Mouse (Mus musculus) CH12.LX (cell line): Measurements from ENCODE around the gene Serp2. TPM values are rescaled to one million over a fixed set of nuclear protein-coding genes. Genes with fewer than 3 reads are reported as not detected.

Source experiments
- DNase-seq: peaks from one replicate; pipeline ENCODE4 v3.0.0-alpha.2; 2013; ENCODE audit errors: extremely low read depth
- H3K27ac ChIP-seq: 2 replicates; pipeline ENCODE4 v1.5.1; 2012; ENCODE audit warnings: low read depth, mild to moderate bottlenecking, control low read depth, moderate library complexity; ENCODE audit not compliant: insufficient read depth
- H3K27me3 ChIP-seq: replicated peaks from 2 replicates; pipeline ENCODE3; 2012; ENCODE audit warnings: inconsistent platforms
- H3K36me3 ChIP-seq, 2 experiments: replicated peaks in 1 of 2; 2 replicates each; pipeline versions ENCODE3 to v1.6.1; 2012; ENCODE audit warnings: inconsistent platforms in 1 of 2, low read length in 1 of 2, mild to moderate bottlenecking in 1 of 2, mixed read lengths in 1 of 2, moderate library complexity in 1 of 2; ENCODE audit not compliant: control insufficient read depth in 1 of 2, insufficient read depth in 1 of 2
- H3K4me1 ChIP-seq, 2 experiments: 2 replicates each; pipeline ENCODE4 v1.6.1; 2012; ENCODE audit warnings: inconsistent platforms in 1 of 2, moderate library complexity in 1 of 2; ENCODE audit not compliant: insufficient read depth in 2 of 2, control insufficient read depth in 1 of 2
- H3K4me2 ChIP-seq: 2 replicates; pipeline ENCODE4 v1.6.1; 2012; ENCODE audit warnings: low read depth, mild to moderate bottlenecking, control low read depth; ENCODE audit not compliant: poor library complexity, insufficient read depth, severe bottlenecking
- H3K4me3 ChIP-seq, 3 experiments: fragments of 150-350 bp in 1 of 3; sonication (generic) in 1 of 3; replicated peaks in 1 of 3; 2 replicates each; pipeline versions ENCODE3 to v1.5.1; 2011 to 2012; ENCODE audit warnings: low read depth in 2 of 3, low read length in 2 of 3, mild to moderate bottlenecking in 2 of 3, moderate library complexity in 2 of 3, control low read depth in 1 of 3, improper control_type of control experiment in 1 of 3, inconsistent platforms in 1 of 3, mixed read lengths in 1 of 3; ENCODE audit not compliant: poor library complexity in 1 of 3
- H3K79me2 ChIP-seq: replicated peaks from 2 replicates; pipeline ENCODE4 v1.6.1; 2012; ENCODE audit warnings: mild to moderate bottlenecking, moderate library complexity; ENCODE audit not compliant: control insufficient read depth, poor library complexity, insufficient read depth, severe bottlenecking; ENCODE audit errors: extremely low read depth
- H3K9ac ChIP-seq: 2 replicates; pipeline ENCODE4 v1.6.1; 2012; ENCODE audit warnings: low read depth, mild to moderate bottlenecking, control low read depth, moderate library complexity; ENCODE audit not compliant: insufficient read depth
- H3K9me3 ChIP-seq: replicated peaks from 2 replicates; pipeline ENCODE3; 2012; ENCODE audit warnings: low read length, inconsistent platforms, mixed read lengths
- BHLHE40 ChIP-seq: IDR thresholded peaks from 2 replicates; pipeline ENCODE4 v1.6.1; 2011; ENCODE audit warnings: mild to moderate bottlenecking, low read depth, low read length, improper control_type of control experiment
- CHD1 ChIP-seq: IDR thresholded peaks from 2 replicates; pipeline ENCODE4 v1.6.1; 2012; ENCODE audit warnings: low read depth, low read length, improper control_type of control experiment, inconsistent platforms
- ELF1 ChIP-seq: IDR thresholded peaks from 2 replicates; pipeline ENCODE4 v1.6.1; 2014; ENCODE audit warnings: low read depth, mild to moderate bottlenecking, inconsistent platforms, low read length, improper control_type of control experiment
- EP300 ChIP-seq: IDR thresholded peaks from 2 replicates; pipeline ENCODE4 v1.6.1; 2011; ENCODE audit warnings: low read length, improper control_type of control experiment
- GABPA ChIP-seq: IDR thresholded peaks from 2 replicates; pipeline ENCODE4 v1.6.1; 2012; ENCODE audit warnings: low read depth, low read length, improper control_type of control experiment, inconsistent platforms; ENCODE audit not compliant: insufficient replicate concordance
- JUN ChIP-seq: IDR thresholded peaks from 2 replicates; pipeline ENCODE4 v1.6.1; 2011; ENCODE audit warnings: low read depth, mild to moderate bottlenecking, low read length, improper control_type of control experiment, moderate library complexity; ENCODE audit not compliant: insufficient read depth
- KAT2A ChIP-seq: IDR thresholded peaks from 2 replicates; pipeline ENCODE4 v1.6.1; 2012; ENCODE audit warnings: low read length, improper control_type of control experiment, inconsistent platforms; ENCODE audit not compliant: insufficient replicate concordance
- MAFK ChIP-seq: IDR thresholded peaks from 2 replicates; pipeline ENCODE4 v1.6.1; 2011; ENCODE audit warnings: low read length, improper control_type of control experiment; ENCODE audit not compliant: insufficient replicate concordance
- MAX ChIP-seq: IDR thresholded peaks from 2 replicates; pipeline ENCODE4 v1.6.1; 2011; ENCODE audit warnings: low read length, improper control_type of control experiment
- MAZ ChIP-seq: IDR thresholded peaks from 2 replicates; pipeline ENCODE4 v1.6.1; 2012; ENCODE audit warnings: low read depth, mild to moderate bottlenecking, inconsistent platforms, low read length, improper control_type of control experiment, moderate library complexity
- MEF2A ChIP-seq: IDR thresholded peaks from 2 replicates; pipeline ENCODE4 v1.6.1; 2014; ENCODE audit warnings: low read depth, mild to moderate bottlenecking, inconsistent platforms, low read length, improper control_type of control experiment, borderline replicate concordance
- MXI1 ChIP-seq: IDR thresholded peaks from 2 replicates; pipeline ENCODE4 v1.6.1; 2011; ENCODE audit warnings: mild to moderate bottlenecking, low read depth, low read length, improper control_type of control experiment
- NELFE ChIP-seq: IDR thresholded peaks from 2 replicates; pipeline ENCODE4 v1.6.1; 2011; ENCODE audit warnings: low read depth, low read length, improper control_type of control experiment
- PAX5 ChIP-seq: IDR thresholded peaks from 2 replicates; pipeline ENCODE4 v1.6.1; 2012; ENCODE audit warnings: low read length, inconsistent platforms, mixed read lengths
- POLR2A ChIP-seq: IDR thresholded peaks from 2 replicates; pipeline ENCODE4 v1.6.1; 2011; ENCODE audit warnings: low read depth, mild to moderate bottlenecking, improper control_type of control experiment, low read length
- RAD21 ChIP-seq: IDR thresholded peaks from 2 replicates; pipeline ENCODE4 v1.6.1; 2011; ENCODE audit warnings: low read depth, mild to moderate bottlenecking, low read length, improper control_type of control experiment, moderate library complexity
- USF1 ChIP-seq: IDR thresholded peaks from 2 replicates; pipeline ENCODE4 v1.6.1; 2014; ENCODE audit warnings: low read depth, mild to moderate bottlenecking, inconsistent platforms, low read length, improper control_type of control experiment
- ZC3H11A ChIP-seq: IDR thresholded peaks from 2 replicates; pipeline ENCODE4 v1.6.1; 2012; ENCODE audit warnings: low read depth, mild to moderate bottlenecking, inconsistent platforms, low read length, improper control_type of control experiment
- ZNF384 ChIP-seq: IDR thresholded peaks from 2 replicates; pipeline ENCODE4 v1.6.1; 2012; ENCODE audit warnings: low read depth, low read length, improper control_type of control experiment, inconsistent platforms
- dilution Hi-C: fragments of 300-500 bp; cut with MboI; formaldehyde crosslinking; loops from 2 replicates; pipeline ENCODE4 v1.14.3; 2020; ENCODE audit warnings: low sequenced_read_pairs; ENCODE audit not compliant: extremely low pct_unique_long_range_greater_than_20kb, extremely low pct_ligation_motif_present
- in situ Hi-C: fragments of 300-500 bp; cut with MboI; formaldehyde crosslinking; loops from 3 replicates; pipeline ENCODE4 v1.14.3; 2019; ENCODE audit warnings: low sequenced_read_pairs, low pct_ligation_motif_present, low pct_unique_long_range_greater_than_20kb, mixed read lengths
- polyA plus RNA-seq: library from polyadenylated mRNA; unstranded; fragments of >175 nt; gene quantifications from 2 replicates; pipeline ENCODE4 v1.2.1, GENCODE M21; 2012; ENCODE audit warnings: low read depth; ENCODE audit not compliant: insufficient read length
- total RNA-seq, 2 experiments: library from RNA; depleted of rRNA; stranded (reverse); fragments of 300-350 nt in 1 of 2; fragments of >200 nt in 1 of 2; gene quantifications; 2 replicates each; pipeline ENCODE4 v1.2.3; 2012 to 2014

The Serp2 gene
- total and polyA plus RNA-seq, 3 experiments = not detected

GRCm38 (mm10) chr14:76535096-76535495 is 21.6 kb downstream of the Serp2 start:
- no peaks in the 10 kb centered on the region for H3K36me3 ChIP-seq
- DNase-seq = no peak
- dilution Hi-C loops = no loop called here
- no peak overlapping the region for H3K27ac ChIP-seq
- H3K9ac ChIP-seq = no peak overlapping the region
- H3K4me1 ChIP-seq = peaks cover 0 to 3% of the 10 kb centered on the region in 2 experiments; a peak in 1 of 4 replicates
- H3K27me3 ChIP-seq = no peaks in the 10 kb centered on the region
- H3K79me2 ChIP-seq = no peaks in the 10 kb centered on the region
- no peak for TF ChIP-seq MAFK
- TF ChIP-seq BHLHE40 = no peak
- TF ChIP-seq RAD21 = no peak
- no peak for TF ChIP-seq MAZ
- no peak for TF ChIP-seq PAX5
- no peak for TF ChIP-seq ELF1
- no peak overlapping the region for H3K4me2 ChIP-seq
- no peaks in the 10 kb centered on the region for H3K9me3 ChIP-seq
- H3K4me3 ChIP-seq = no peak overlapping the region
- in situ Hi-C loops = no loop called here

GRCm38 (mm10) chr14:76533170-76533815 is 23.4 kb downstream of the Serp2 start:
- DNase-seq = no peak
- no peak overlapping the region for H3K4me3 ChIP-seq
- dilution Hi-C loops (no loop called here), in situ Hi-C loops (no loop called here)
- H3K79me2 ChIP-seq = no peaks in the 10 kb centered on the region
- H3K4me1 ChIP-seq = peaks cover under 1 to 9% of the 10 kb centered on the region in 2 experiments; a peak in 2 of 4 replicates
- H3K27ac ChIP-seq = no peak overlapping the region
- H3K9me3 ChIP-seq = no peaks in the 10 kb centered on the region
- H3K9ac ChIP-seq = no peak overlapping the region
- TF ChIP-seq ZC3H11A (no peak), BHLHE40 (no peak), RAD21 (no peak), JUN (no peak), KAT2A (no peak), ELF1 (no peak), MEF2A (no peak), CHD1 (no peak), GABPA (no peak), MXI1 (no peak), EP300 (no peak), USF1 (no peak), MAFK (no peak), MAX (no peak), ZNF384 (no peak), POLR2A (no peak), NELFE (no peak)
- H3K4me2 ChIP-seq = no peak overlapping the region
- no peaks in the 10 kb centered on the region for H3K36me3 ChIP-seq
- H3K27me3 ChIP-seq = no peaks in the 10 kb centered on the region
